Mouse (Mus musculus) leukemia stem cell, adult 10-12 weeks (primary cell): ENCODE data around the gene Aox3. TPM values are rescaled to one million over a fixed set of nuclear protein-coding genes. Genes with fewer than 3 reads are reported as not detected.

Source experiments
- polyA plus RNA-seq: library from polyadenylated mRNA; stranded (reverse); fragments of >175 nt; gene quantifications from 2 replicates; pipeline ENCODE4 v1.2.3, GENCODE M21; 2012; ENCODE audit warnings: low replicate concordance

The Aox3 gene
- not detected in 2 replicates for polyA plus RNA-seq

DNA sequence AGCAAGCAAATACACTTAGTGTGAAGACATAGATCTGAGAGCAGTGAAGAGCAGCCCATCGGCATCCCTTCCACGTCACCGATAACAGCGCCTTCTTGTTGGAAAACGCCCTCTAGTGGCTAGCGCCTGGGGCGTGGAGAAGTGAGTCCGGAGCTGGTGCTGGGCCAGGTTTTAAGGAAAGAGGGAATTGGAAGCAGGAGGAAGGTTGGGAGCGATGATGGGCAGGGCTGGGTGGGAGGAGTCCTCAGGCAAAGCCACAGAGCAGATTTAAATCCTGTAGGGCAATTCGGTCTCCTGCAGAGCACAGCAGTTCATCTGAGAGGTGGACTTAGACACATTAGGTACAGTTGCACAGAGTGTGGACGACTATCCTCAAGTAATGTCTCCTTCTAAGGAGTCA is at the start of gene Aox3:
Gene Aox3, plus strand, starts transcription at position 251 of the 400 bp plus-strand sequence.

DNA sequence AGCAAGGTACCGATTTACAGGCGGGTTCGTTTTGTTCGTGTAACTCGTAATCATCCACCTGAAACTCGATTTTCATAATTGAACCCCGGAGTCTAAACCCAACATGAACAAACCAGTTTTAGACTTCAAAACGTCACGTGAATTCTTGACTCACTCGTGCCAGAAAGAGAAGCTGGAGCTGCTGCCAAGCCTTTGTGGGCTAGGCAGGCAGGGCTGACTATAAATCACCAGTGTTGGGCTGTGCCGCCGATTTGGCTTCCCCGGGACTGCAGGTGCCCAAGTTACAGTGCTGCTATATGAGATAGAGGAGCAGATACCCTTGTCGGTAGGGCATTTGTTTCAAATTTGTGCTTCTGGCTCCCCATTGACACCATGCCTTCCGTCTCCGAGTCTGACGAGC is 97.3 kb downstream of the Aox3 start, which contains the start of gene Aox4:
Gene Aox4, plus strand, starts transcription at position 195 of the 400 bp plus-strand sequence.

Other genes with a start within 250 kb of the Aox3 start
- gene Sgo2a, start 117.2 kb upstream of the Aox3 start, polyA plus RNA-seq, result 1.6 and 2.8 TPM in 2 replicates
- gene Kctd18, start 94.2 kb upstream of the Aox3 start, polyA plus RNA-seq, result 4.3 and 11.9 TPM in 2 replicates
- gene Aox1, start 83.2 kb upstream of the Aox3 start, polyA plus RNA-seq, result not detected in 2 replicates
- not detected in 2 replicates for gene Aox4, start 97.3 kb downstream of the Aox3 start, polyA plus RNA-seq
- gene Aox2, start 165.2 kb downstream of the Aox3 start, polyA plus RNA-seq, result not detected in 2 replicates